Mouse (Mus musculus): ENCODE data around the gene Mrpl30. TPM values are rescaled to one million over a fixed set of nuclear protein-coding genes. Genes with fewer than 3 reads are reported as not detected.
A peak's percentile ranks its signal among the peaks of the same experiment; 100 is the strongest.

Gene Mrpl30
- total RNA-seq (2021): 100 to 1,000 TPM; 137 to 150 TPM

DNA sequence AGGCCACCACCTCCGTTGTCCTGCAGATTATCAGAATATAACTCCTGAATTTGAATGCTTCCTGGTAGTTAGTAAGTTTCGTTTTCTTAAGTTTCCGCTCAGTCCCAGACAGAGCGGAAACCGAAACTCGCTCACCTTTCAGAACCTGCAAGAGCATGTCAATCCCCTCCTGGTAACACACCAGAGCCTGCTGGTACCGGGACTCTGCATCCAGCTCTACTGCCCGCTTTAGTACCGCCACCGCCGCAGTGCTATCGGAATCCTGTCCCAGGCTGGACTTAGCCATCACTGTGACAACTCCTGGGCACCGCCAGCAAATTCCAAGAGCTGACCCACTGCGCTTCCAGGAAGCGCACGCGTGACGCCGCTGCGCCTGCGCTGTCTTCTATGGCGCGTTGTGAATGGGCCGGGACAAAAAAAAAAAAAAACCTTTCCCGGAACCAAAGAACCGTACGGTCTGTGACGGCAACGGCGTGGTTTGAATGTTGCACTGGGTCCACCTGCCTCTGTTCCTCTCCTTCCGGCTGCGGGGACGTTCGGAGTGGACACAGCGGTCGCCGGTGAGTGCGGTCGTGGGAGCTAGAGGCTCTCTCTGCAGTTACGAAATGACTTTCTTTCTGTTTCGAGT lies at the start of gene Mrpl30, which contains the start of gene Mitd1:
Gene Mrpl30 (plus strand): TSS at position 453 of the 628 bp plus-strand sequence.
Gene Mitd1 (minus strand): TSS at position 387 of the 628 bp plus-strand sequence.
- peak; percentile 87 to 90 for DNase-seq

- DNase-seq: no peak
Observed at GRCm38 (mm10) chr1:37846878-37847277, 43.4 kb upstream of the Mrpl30 start.

DNA sequence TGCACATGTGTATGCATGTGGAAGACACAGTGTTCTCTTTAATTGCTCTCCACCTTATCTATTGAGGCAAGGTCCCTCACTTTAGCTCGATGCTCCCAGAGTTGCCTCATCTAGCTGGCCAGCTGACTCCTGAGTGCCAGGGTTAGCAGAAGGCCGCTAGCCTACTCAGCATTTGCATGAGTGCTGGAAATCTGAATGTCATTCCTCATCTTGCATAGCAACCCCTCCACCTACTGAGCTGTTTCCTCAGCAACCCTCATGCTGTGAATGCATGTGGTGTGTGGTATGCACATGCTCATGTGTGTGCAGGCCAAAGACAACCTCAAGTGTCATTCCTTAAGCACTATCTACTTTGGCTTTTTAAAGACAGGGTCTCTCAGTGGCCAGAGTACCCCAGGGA lies 39.6 kb upstream of the Mrpl30 start:
- DNase-seq: peak; percentile 41

- peak; percentile 99 to 100 for DNase-seq
Observed at GRCm38 (mm10) chr1:37864511-37865400, 25.5 kb upstream of the Mrpl30 start.

- no peak for DNase-seq
Observed at GRCm38 (mm10) chr1:37865401-37866215, 24.7 kb upstream of the Mrpl30 start.

DNA sequence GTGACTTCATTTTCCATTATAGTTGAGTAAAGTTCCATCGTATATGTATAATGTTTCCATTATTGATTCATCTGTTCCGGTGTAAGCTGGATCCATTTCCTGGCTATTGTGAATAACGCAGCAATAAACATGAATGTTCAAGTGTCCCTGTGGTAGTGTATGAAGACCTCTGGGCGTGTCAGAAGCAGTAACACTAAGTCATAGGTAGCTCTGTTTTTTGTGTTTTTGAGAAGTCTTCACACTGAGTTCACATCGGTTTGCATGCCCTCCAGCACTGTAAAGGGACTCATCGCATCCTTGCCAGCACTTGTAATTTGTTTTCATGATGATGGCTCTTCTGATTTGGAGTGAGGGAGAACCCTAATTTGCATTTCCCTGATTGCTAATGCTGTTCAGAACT lies 24.0 kb upstream of the Mrpl30 start, which contains the start of gene Tsga10:
Gene Tsga10 (minus strand): TSS at position 144 of the 400 bp plus-strand sequence.
- DNase-seq: no peak

- no peak for DNase-seq
Observed at GRCm38 (mm10) chr1:37867056-37867455, 23.2 kb upstream of the Mrpl30 start.

- DNase-seq: no peak
Observed at GRCm38 (mm10) chr1:37867684-37868322, 22.5 kb upstream of the Mrpl30 start.

DNA sequence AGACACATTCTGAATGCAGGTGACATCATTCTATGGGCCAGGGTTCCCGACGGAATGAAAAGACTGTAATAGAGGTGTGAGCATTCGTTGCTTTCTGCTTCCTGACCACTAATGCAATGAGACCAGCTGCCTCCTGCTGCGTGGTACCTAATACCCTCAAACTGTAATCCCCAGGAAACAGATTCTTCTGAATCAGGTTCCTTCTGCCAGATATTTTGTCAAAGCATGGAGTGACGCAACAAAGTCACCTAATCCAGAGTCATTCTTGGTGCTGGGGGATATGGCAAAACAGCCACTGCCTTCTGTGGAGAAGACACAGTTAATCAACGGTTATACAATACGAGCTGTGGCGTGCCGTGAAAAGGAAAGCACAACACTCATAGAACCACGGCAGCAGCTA lies 21.6 kb upstream of the Mrpl30 start:
- DNase-seq: no peak

DNA sequence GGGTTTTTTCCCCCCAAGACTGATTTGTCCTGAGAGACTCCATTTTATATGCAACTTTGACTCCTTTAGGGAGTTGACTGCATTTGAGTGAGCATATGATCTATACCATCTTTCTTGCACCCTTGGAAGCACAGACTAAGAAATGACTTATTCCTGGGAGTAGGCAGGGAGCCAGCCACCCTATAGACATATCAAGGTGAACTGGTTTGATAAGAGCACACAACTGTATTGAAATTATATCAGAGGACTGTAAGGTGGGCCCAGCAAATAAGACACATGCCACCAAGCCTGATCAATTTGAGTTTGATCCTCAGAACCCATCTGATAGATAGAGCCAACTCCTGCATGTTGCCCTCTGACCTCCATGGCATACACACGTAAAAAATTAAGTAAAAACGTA lies 20.9 kb upstream of the Mrpl30 start:
- no peak for DNase-seq

GRCm38 (mm10) chr1:37871704-37872103 lies 18.6 kb upstream of the Mrpl30 start, which contains the start of gene Lipt1:
Gene Lipt1, plus strand, starts transcription at chr1:37871738.
- DNase-seq: peak in 1 of 2 experiments; percentile 20

DNA sequence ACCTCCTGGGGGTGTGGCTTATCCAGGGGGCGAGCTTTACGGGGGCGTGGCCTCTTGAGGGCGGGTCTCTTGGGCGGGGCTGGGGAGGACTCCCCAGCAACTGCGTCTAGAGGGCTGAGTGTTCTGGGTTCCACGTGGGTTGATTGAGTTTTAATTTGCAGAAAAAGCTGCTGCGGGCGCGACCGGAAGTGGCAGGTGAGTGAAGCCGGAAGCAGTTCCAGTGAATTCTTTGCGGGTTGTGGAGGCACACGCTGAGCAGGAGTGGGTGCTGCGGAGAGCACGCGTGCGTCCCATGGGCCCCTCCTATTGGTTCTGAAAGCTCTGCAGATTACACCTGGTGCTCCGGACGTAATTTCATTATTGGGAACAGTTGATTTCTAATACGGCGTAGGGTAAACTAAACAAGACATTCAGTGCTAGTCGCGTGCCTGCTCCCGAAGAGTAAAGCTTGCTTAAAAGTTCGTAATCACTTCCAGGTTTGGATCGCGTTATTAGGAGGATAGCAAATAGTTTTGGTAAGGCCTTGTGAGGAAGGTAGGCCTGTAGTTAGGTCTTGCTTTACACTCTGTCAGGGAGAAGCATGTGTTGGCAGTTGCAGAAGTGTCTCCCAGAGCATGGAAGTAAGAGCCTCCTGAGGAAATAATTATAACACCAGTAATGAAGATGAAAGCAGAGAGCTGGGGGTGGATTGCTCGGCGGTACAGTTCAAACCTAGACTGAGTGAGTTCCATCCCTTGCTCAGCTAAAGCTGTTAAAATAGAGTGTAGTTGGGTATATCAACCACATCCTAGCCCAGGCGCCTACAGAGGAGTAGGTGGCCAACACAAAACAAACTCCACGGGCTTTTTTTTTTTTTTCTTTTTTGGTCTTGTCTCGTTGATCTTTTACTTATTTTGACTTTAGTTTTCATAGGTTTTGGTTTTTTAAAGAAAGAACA lies 17.9 kb upstream of the Mrpl30 start:
- peak; percentile 76 to 77 for DNase-seq

- no peak for DNase-seq
Observed at GRCm38 (mm10) chr1:37873157-37873556, 17.1 kb upstream of the Mrpl30 start.

DNA sequence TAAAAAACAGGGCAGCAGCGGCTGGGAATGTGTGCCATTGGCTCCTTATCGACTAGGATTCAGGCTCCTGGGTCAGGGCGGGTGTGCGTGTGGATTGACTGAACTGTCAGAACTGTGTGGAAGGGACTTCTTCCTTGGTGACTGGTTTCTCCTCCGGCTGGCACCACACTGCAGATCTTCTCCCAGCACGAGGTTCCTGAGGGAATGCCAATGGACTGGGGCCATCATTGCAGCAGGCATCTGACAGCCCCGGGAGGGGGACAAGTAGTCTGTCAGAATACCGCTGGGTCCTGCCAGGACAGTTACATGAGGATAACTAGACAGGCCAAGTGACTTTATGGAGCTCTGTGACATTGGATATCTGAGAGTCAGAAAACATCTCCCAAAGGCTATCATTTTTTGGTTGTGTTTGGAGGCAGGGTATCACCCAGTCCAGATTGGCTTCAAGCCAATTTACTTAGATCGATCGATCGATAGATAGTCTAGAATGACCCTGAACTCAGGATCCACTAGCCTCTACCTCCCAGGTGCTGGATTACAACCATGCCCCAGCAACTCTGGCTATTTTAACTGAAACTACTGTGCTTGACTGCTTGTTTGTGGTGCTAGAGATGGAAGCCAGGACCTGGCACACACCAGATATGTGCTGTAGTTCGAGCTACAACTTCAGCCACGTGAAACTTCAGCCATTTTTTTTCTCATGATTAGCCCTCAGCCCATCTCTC lies 12.4 kb upstream of the Mrpl30 start:
- DNase-seq: no peak

GRCm38 (mm10) chr1:37883411-37883810 lies 6.9 kb upstream of the Mrpl30 start:
- no peak for DNase-seq

- no peak for DNase-seq
Observed at GRCm38 (mm10) chr1:37884451-37884850, 5.8 kb upstream of the Mrpl30 start.

GRCm38 (mm10) chr1:37889206-37889605 lies 1.1 kb upstream of the Mrpl30 start:
- no peak for DNase-seq

- DNase-seq: no peak
Observed at GRCm38 (mm10) chr1:37891400-37891799, 1.1 kb downstream of the Mrpl30 start.

GRCm38 (mm10) chr1:37894606-37895005 lies 4.3 kb downstream of the Mrpl30 start:
- no peak for DNase-seq

- no peak for DNase-seq
Observed at GRCm38 (mm10) chr1:37899816-37900215, 9.5 kb downstream of the Mrpl30 start.

Measured in layer of hippocampus, postnatal 36 days (tissue).